Mouse (Mus musculus) inflammation-experienced regulatory T-cells, adult 16 weeks (primary cell): ENCODE data around the gene Nck2. TPM values are rescaled to one million over a fixed set of nuclear protein-coding genes. Genes with fewer than 3 reads are reported as not detected.

Experiments used
- polyA plus RNA-seq: library from polyadenylated mRNA; unstranded; fragments of 100-300 nt; shearing (Covaris generic); gene quantifications from one replicate; pipeline ENCODE4 v1.2.1, GENCODE M21; 2017

Nck2 gene
- 11.5 TPM for polyA plus RNA-seq

DNA sequence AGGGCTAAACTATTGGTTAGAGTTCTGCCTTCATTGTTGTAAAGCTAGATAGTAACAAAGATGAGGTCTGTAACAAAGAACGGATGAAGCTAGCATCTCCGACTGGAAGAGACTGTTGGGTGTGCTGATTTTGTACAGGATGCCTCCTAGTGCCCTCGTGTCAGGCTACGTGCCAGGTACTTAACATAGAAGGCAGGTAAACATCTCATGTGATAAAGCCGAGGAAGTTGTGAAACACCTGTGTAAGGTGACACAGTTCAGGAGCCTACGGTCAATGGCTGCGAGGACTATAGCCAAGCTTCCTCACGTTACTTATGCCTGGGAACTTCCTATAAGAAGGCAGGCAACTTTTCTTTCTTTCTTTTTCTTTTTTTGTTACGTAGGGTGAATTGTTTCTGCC lies at the start of gene Nck2:
TSS of gene Nck2 (plus strand) at position 49 of the 400 bp plus-strand sequence.

Other genes with a start within 250 kb of the Nck2 start
- 1.6 TPM for gene Fhl2, start 247.6 kb upstream of the Nck2 start, polyA plus RNA-seq